Mouse (Mus musculus) activated CD4-positive, CD25-positive, alpha-beta regulatory T cell (primary cell): ENCODE measurements around the gene Olfr1277. TPM values are rescaled to one million over a fixed set of nuclear protein-coding genes. Genes with fewer than 3 reads are reported as not detected.

Source experiments
- polyA plus RNA-seq, 2 experiments: library from polyadenylated mRNA; unstranded; fragments of 100-300 nt; shearing (Covaris generic); gene quantifications; one replicate each; pipeline ENCODE4 v1.2.1; 2017

Olfr1277 gene
- polyA plus RNA-seq, result under 1 TPM in 1 of 2 experiments, not detected in 1; 0.05 TPM

GRCm38 (mm10) chr2:111274006-111274405 lies at the start of gene Olfr1277:
Gene Olfr1277 (minus strand): TSS chr2:111274106.

GRCm38 (mm10) chr2:111313717-111314116 lies 39.8 kb upstream of the Olfr1277 start, which contains the start of gene Olfr1280:
Gene Olfr1280 (plus strand): TSS chr2:111314017.

GRCm38 (mm10) chr2:111300374-111300773 lies 26.5 kb upstream of the Olfr1277 start, which contains the start of gene Olfr1279:
Gene Olfr1279 (plus strand): TSS chr2:111300635.

GRCm38 (mm10) chr2:111289836-111290235 lies 15.9 kb upstream of the Olfr1277 start, which contains the start of gene Olfr1278:
Gene Olfr1278 (plus strand): TSS chr2:111290136.

GRCm38 (mm10) chr2:111254216-111254615 lies 19.7 kb downstream of the Olfr1277 start, which contains the start of gene Olfr1276:
Gene Olfr1276 (plus strand): TSS chr2:111254516.

GRCm38 (mm10) chr2:111235186-111235585 lies 38.7 kb downstream of the Olfr1277 start, which contains the start of gene Olfr1275:
Gene Olfr1275 (minus strand): TSS chr2:111235286.

GRCm38 (mm10) chr2:111229502-111229901 lies 44.4 kb downstream of the Olfr1277 start, which contains the start of gene 4930430A15Rik:
Gene 4930430A15Rik (minus strand): TSS chr2:111229602.

Other genes with a start within 250 kb of the Olfr1277 start
- gene Gm13941, start 168.1 kb downstream of the Olfr1277 start, polyA plus RNA-seq, result not detected
- gene Gm15130, start 121.2 kb downstream of the Olfr1277 start, polyA plus RNA-seq, result not detected
- not detected for gene 4930430A15Rik, start 44.5 kb downstream of the Olfr1277 start, polyA plus RNA-seq
- not detected for gene Olfr1275, start 38.8 kb downstream of the Olfr1277 start, polyA plus RNA-seq
- gene Olfr1276, start 19.6 kb downstream of the Olfr1277 start, polyA plus RNA-seq, result not detected
- gene Olfr1278, start 16.0 kb upstream of the Olfr1277 start, polyA plus RNA-seq, result not detected
- gene Olfr1279, start 26.5 kb upstream of the Olfr1277 start, polyA plus RNA-seq, result not detected
- gene Olfr1280, start 39.9 kb upstream of the Olfr1277 start, polyA plus RNA-seq, result under 1 TPM in 1 of 2 experiments, not detected in 1; 0.02 TPM
- gene Olfr1281, start 52.4 kb upstream of the Olfr1277 start, polyA plus RNA-seq, result not detected
- not detected for gene Olfr1282, start 62.0 kb upstream of the Olfr1277 start, polyA plus RNA-seq
- not detected for gene Olfr1283, start 92.7 kb upstream of the Olfr1277 start, polyA plus RNA-seq
- not detected for gene Olfr1284, start 101.4 kb upstream of the Olfr1277 start, polyA plus RNA-seq
- gene Olfr1286, start 149.0 kb upstream of the Olfr1277 start, polyA plus RNA-seq, result not detected
- gene Olfr1287, start 175.0 kb upstream of the Olfr1277 start, polyA plus RNA-seq, result not detected
- not detected for gene Olfr1288, start 200.0 kb upstream of the Olfr1277 start, polyA plus RNA-seq
- not detected for gene Olfr1289, start 206.7 kb upstream of the Olfr1277 start, polyA plus RNA-seq
- not detected for gene Olfr1290, start 219.7 kb upstream of the Olfr1277 start, polyA plus RNA-seq
- under 1 TPM in 1 of 2 experiments, not detected in 1; 0.29 TPM for gene Olfr1291-ps1, start 223.1 kb upstream of the Olfr1277 start, polyA plus RNA-seq